Mouse (Mus musculus): Measurements from ENCODE around the gene Tmem199. TPM values are rescaled to one million over a fixed set of nuclear protein-coding genes. Genes with fewer than 3 reads are reported as not detected.
A peak's percentile ranks its signal among the peaks of the same experiment; 100 is the strongest.

Tmem199 gene
- polyA plus RNA-seq (2014; fragmentation: Nextera tagmentation; extraction: Ambion mirVana), result 66.4 and 70.1 TPM in 2 replicates

GRCm38 (mm10) chr11:78512025-78512957 lies at the start of gene Tmem199, which contains the start of gene Poldip2:
Gene Tmem199, minus strand, starts transcription at chr11:78512172.
Gene Poldip2, plus strand, starts transcription at chr11:78512193.
- WGBS, result under 1% methylated on average over 67 of the region's 67 CpGs
- peaks cover 8% of the 10 kb centered on the region for H3K36me3 ChIP-seq (replicated peaks; ENCODE audit: control insufficient read depth, insufficient read depth, low read depth, low read length)

GRCm38 (mm10) chr11:78560447-78560846 lies 48.5 kb upstream of the Tmem199 start:
- Histone ChIP-seq H3K9ac (replicated peaks; ENCODE audit: low read length) (no peak overlapping the region), H3K36me3 (replicated peaks; ENCODE audit: control insufficient read depth, insufficient read depth, low read depth, low read length) (no peaks in the 10 kb centered on the region), H3K9me3 (replicated peaks; ENCODE audit: control insufficient read depth, low read length) (no peaks in the 10 kb centered on the region), H3K4me2 (ENCODE audit: low read depth, low read length) (no peak overlapping the region), H3K4me3 (ENCODE audit: low read depth, low read length) (no peak overlapping the region), H3K27ac (replicated peaks; ENCODE audit: low read depth, low read length) (no peak overlapping the region), H3K4me1 (ENCODE audit: control insufficient read depth, insufficient read depth, low read length) (no peaks in the 10 kb centered on the region), H3K27me3 (ENCODE audit: control insufficient read depth, insufficient read depth, low read length) (no peaks in the 10 kb centered on the region)
- 18% methylated on average over 4 of the region's 4 CpGs for WGBS
- ATAC-seq (replicated peaks; ENCODE audit: insufficient number of reproducible peaks, low FRiP score, low TSS enrichment, low read depth), result 0 out of 2 replicates have a peak, but pooled peaks have one; percentile 10
- peak; percentile 84 for DNase-seq (ENCODE audit: low spot score)

More at GRCm38 (mm10) chr11:78512025-78512957, at the start of gene Tmem199, which contains the start of gene Poldip2:
- peak within 1 kb of the TSS; percentile 88 for H3K9ac ChIP-seq (replicated peaks; ENCODE audit: low read length)
- no peaks in the 10 kb centered on the region for H3K9me3 ChIP-seq (replicated peaks; ENCODE audit: control insufficient read depth, low read length)
- H3K4me2 ChIP-seq (ENCODE audit: low read depth, low read length), result peak within 1 kb of the TSS; percentile 74
- peak within 1 kb of the TSS; percentile 70 for H3K4me3 ChIP-seq (ENCODE audit: low read depth, low read length)
- H3K4me1 ChIP-seq (ENCODE audit: control insufficient read depth, insufficient read depth, low read length), result no peaks in the 10 kb centered on the region; the same call in 1 of the 2 replicates
- DNase-seq (ENCODE audit: low spot score), result peak; percentile 97
- peak; percentile 95 for ATAC-seq (replicated peaks; ENCODE audit: insufficient number of reproducible peaks, low FRiP score, low TSS enrichment, low read depth)
- no peaks in the 10 kb centered on the region for H3K27me3 ChIP-seq (ENCODE audit: control insufficient read depth, insufficient read depth, low read length)
- peak within 1 kb of the TSS; percentile 31 for H3K27ac ChIP-seq (replicated peaks; ENCODE audit: low read depth, low read length)

- Histone ChIP-seq H3K9ac (replicated peaks; ENCODE audit: low read length) (no peak overlapping the region), H3K4me2 (ENCODE audit: low read depth, low read length) (no peak overlapping the region), H3K4me1 (ENCODE audit: control insufficient read depth, insufficient read depth, low read length) (no peaks in the 10 kb centered on the region), H3K27ac (replicated peaks; ENCODE audit: low read depth, low read length) (no peak overlapping the region), H3K36me3 (replicated peaks; ENCODE audit: control insufficient read depth, insufficient read depth, low read depth, low read length) (no peaks in the 10 kb centered on the region), H3K27me3 (ENCODE audit: control insufficient read depth, insufficient read depth, low read length) (no peaks in the 10 kb centered on the region), H3K9me3 (replicated peaks; ENCODE audit: control insufficient read depth, low read length) (no peaks in the 10 kb centered on the region), H3K4me3 (ENCODE audit: low read depth, low read length) (no peak overlapping the region)
- DNase-seq (ENCODE audit: low spot score) (no peak), ATAC-seq (replicated peaks; ENCODE audit: insufficient number of reproducible peaks, low FRiP score, low TSS enrichment, low read depth) (no peak)
- WGBS, result 47% methylated on average over 8 of the region's 8 CpGs
Measured at GRCm38 (mm10) chr11:78557241-78557640, 45.3 kb upstream of the Tmem199 start.

GRCm38 (mm10) chr11:78556070-78556469 lies 44.1 kb upstream of the Tmem199 start:
- Histone ChIP-seq H3K9ac (replicated peaks; ENCODE audit: low read length) (no peak overlapping the region), H3K4me2 (ENCODE audit: low read depth, low read length) (no peak overlapping the region), H3K36me3 (replicated peaks; ENCODE audit: control insufficient read depth, insufficient read depth, low read depth, low read length) (no peaks in the 10 kb centered on the region), H3K27me3 (ENCODE audit: control insufficient read depth, insufficient read depth, low read length) (no peaks in the 10 kb centered on the region), H3K4me3 (ENCODE audit: low read depth, low read length) (no peak overlapping the region), H3K4me1 (ENCODE audit: control insufficient read depth, insufficient read depth, low read length) (no peaks in the 10 kb centered on the region), H3K27ac (replicated peaks; ENCODE audit: low read depth, low read length) (no peak overlapping the region), H3K9me3 (replicated peaks; ENCODE audit: control insufficient read depth, low read length) (no peaks in the 10 kb centered on the region)
- ATAC-seq (replicated peaks; ENCODE audit: insufficient number of reproducible peaks, low FRiP score, low TSS enrichment, low read depth), result no peak
- no peak for DNase-seq (ENCODE audit: low spot score)
- WGBS, result 79% methylated on average over 4 of the region's 4 CpGs

- Histone ChIP-seq H3K27ac (replicated peaks; ENCODE audit: low read depth, low read length) (no peak overlapping the region), H3K36me3 (replicated peaks; ENCODE audit: control insufficient read depth, insufficient read depth, low read depth, low read length) (no peaks in the 10 kb centered on the region), H3K27me3 (ENCODE audit: control insufficient read depth, insufficient read depth, low read length) (no peaks in the 10 kb centered on the region), H3K4me1 (ENCODE audit: control insufficient read depth, insufficient read depth, low read length) (no peaks in the 10 kb centered on the region), H3K9me3 (replicated peaks; ENCODE audit: control insufficient read depth, low read length) (no peaks in the 10 kb centered on the region), H3K4me2 (ENCODE audit: low read depth, low read length) (no peak overlapping the region), H3K9ac (replicated peaks; ENCODE audit: low read length) (no peak overlapping the region), H3K4me3 (ENCODE audit: low read depth, low read length) (no peak overlapping the region)
- no peak for ATAC-seq (replicated peaks; ENCODE audit: insufficient number of reproducible peaks, low FRiP score, low TSS enrichment, low read depth)
- DNase-seq (ENCODE audit: low spot score), result no peak
- 83% methylated on average over 3 of the region's 3 CpGs for WGBS
Measured at GRCm38 (mm10) chr11:78555623-78556022, 43.7 kb upstream of the Tmem199 start.

GRCm38 (mm10) chr11:78551059-78551398 lies 39.1 kb upstream of the Tmem199 start:
- DNase-seq (ENCODE audit: low spot score), result no peak
- no peaks in the 10 kb centered on the region for H3K36me3 ChIP-seq (replicated peaks; ENCODE audit: control insufficient read depth, insufficient read depth, low read depth, low read length)
- peaks cover 2% of the 10 kb centered on the region for H3K4me1 ChIP-seq (ENCODE audit: control insufficient read depth, insufficient read depth, low read length)

GRCm38 (mm10) chr11:78550168-78551058 lies 38.4 kb upstream of the Tmem199 start, which contains the start of gene Tmem97:
Gene Tmem97, minus strand, starts transcription at chr11:78550777.
- peak within 1 kb of the TSS; percentile 73 for H3K27ac ChIP-seq (replicated peaks; ENCODE audit: low read depth, low read length)
- no peaks in the 10 kb centered on the region for H3K27me3 ChIP-seq (ENCODE audit: control insufficient read depth, insufficient read depth, low read length)
- H3K4me1 ChIP-seq (ENCODE audit: control insufficient read depth, insufficient read depth, low read length), result peaks cover 2% of the 10 kb centered on the region
- peak within 1 kb of the TSS; percentile 71 for H3K9ac ChIP-seq (replicated peaks; ENCODE audit: low read length)
- H3K4me2 ChIP-seq (ENCODE audit: low read depth, low read length), result peak within 1 kb of the TSS; percentile 69
- H3K36me3 ChIP-seq (replicated peaks; ENCODE audit: control insufficient read depth, insufficient read depth, low read depth, low read length), result no peaks in the 10 kb centered on the region
- H3K4me3 ChIP-seq (ENCODE audit: low read depth, low read length), result peak within 1 kb of the TSS; percentile 59
- peak; percentile 100 for ATAC-seq (replicated peaks; ENCODE audit: insufficient number of reproducible peaks, low FRiP score, low TSS enrichment, low read depth)
- under 1% methylated on average over 60 of the region's 60 CpGs for WGBS
- peak; percentile 98 for DNase-seq (ENCODE audit: low spot score)
- H3K9me3 ChIP-seq (replicated peaks; ENCODE audit: control insufficient read depth, low read length), result no peaks in the 10 kb centered on the region

More at GRCm38 (mm10) chr11:78551059-78551398, 39.1 kb upstream of the Tmem199 start:
- peak overlapping the region; percentile 52; the same call in 1 of the 2 replicates for H3K27ac ChIP-seq (replicated peaks; ENCODE audit: low read depth, low read length)
- peak overlapping the region; percentile 69 for H3K4me2 ChIP-seq (ENCODE audit: low read depth, low read length)
- H3K27me3 ChIP-seq (ENCODE audit: control insufficient read depth, insufficient read depth, low read length), result no peaks in the 10 kb centered on the region
- peak overlapping the region; percentile 71 for H3K9ac ChIP-seq (replicated peaks; ENCODE audit: low read length)
- no peaks in the 10 kb centered on the region for H3K9me3 ChIP-seq (replicated peaks; ENCODE audit: control insufficient read depth, low read length)
- H3K4me3 ChIP-seq (ENCODE audit: low read depth, low read length), result peak overlapping the region; percentile 59
- peak; percentile 22 for ATAC-seq (replicated peaks; ENCODE audit: insufficient number of reproducible peaks, low FRiP score, low TSS enrichment, low read depth)
- WGBS, result 30% methylated on average over 6 of the region's 6 CpGs
